Mouse (Mus musculus): ENCODE measurements around the gene Npl.

- TF ChIP-seq EP300 (IDR thresholded peaks at IDR 0.05; ENCODE audit: low read depth) (no peak), CTCF (IDR thresholded peaks at IDR 0.05; ENCODE audit: low read depth) (no peak)
Observed at GRCm38 (mm10) chr1:153479296-153479695, 70.5 kb downstream of the Npl start.

Data from heart, postnatal 0 days (tissue).